ENCODE assay signal across 9 mouse cellular contexts in genomic region chr5:113815638-113816152, GRCm38 (mm10). TPM values are rescaled to one million over a fixed set of nuclear protein-coding genes. Genes with fewer than 3 reads are reported as not detected.
DNase-seq lines count a peak whose midpoint lies in the region; ATAC-seq and TF ChIP-seq lines count a peak whose summit lies in the region.
"Had no signal": no experiment of that assay in that cellular context is flagged by ENCODE, and none has a peak within 500 bp of the region (broad histone marks: within the 10 kb centered on the region; RNA-seq: fewer than 3 reads in every experiment).

No protein-coding gene starts in this region.

- peak; percentile 89 for DNase-seq in midbrain, embryonic 10.5 days (ENCODE audit: low spot score)
- DNase-seq in cerebellum, adult 11 months: peak; percentile 57
- peak; percentile 82 for DNase-seq in limb, embryonic 14.5 days (ENCODE audit: low spot score)
- DNase-seq in naive thymus-derived CD4-positive, alpha-beta T cell, adult 2 months (ENCODE audit: low read depth): peak; percentile 89

- H3K9me3 ChIP-seq in midbrain, embryonic 10.5 days (replicated peaks): no peaks in the 10 kb centered on the region; the same call in 1 of the 2 replicates
- no peaks in the 10 kb centered on the region; the same call in 1 of the 2 replicates for H3K9me3 ChIP-seq in midbrain, embryonic 16.5 days (replicated peaks; ENCODE audit: control insufficient read depth, low read length, poor library complexity, severe bottlenecking)
- H3K9me3 ChIP-seq in forebrain, embryonic 16.5 days (ENCODE audit: control insufficient read depth, low read length): peaks cover 7% of the 10 kb centered on the region; the same call in 1 of the 2 replicates
- H3K9me3 ChIP-seq in intestine, embryonic 15.5 days: no peaks in the 10 kb centered on the region
- H3K9me3 ChIP-seq in limb, embryonic 14.5 days (ENCODE audit: control insufficient read depth, low read length): peaks cover 5% of the 10 kb centered on the region
- H3K9me3 ChIP-seq in stomach, embryonic 14.5 days (ENCODE audit: control insufficient read depth, low read depth, low read length): peaks cover 8% of the 10 kb centered on the region; the same call in 1 of the 2 replicates

- WGBS in midbrain, embryonic 10.5 days: 14% methylated on average over 15 of the region's 15 CpGs
- 13% methylated on average over 15 of the region's 15 CpGs for WGBS in midbrain, embryonic 16.5 days
- 10% methylated on average over 15 of the region's 15 CpGs for WGBS in forebrain, embryonic 16.5 days
- 10% methylated on average over 15 of the region's 15 CpGs for WGBS in intestine, embryonic 15.5 days
- 12% methylated on average over 15 of the region's 15 CpGs for WGBS in limb, embryonic 14.5 days
- whole genome bisulfite sequencing in stomach, embryonic 14.5 days: 11% methylated on average over 15 of the region's 15 CpGs

- peaks cover 15% of the 10 kb centered on the region for H3K27me3 ChIP-seq in midbrain, embryonic 10.5 days (ENCODE audit: low read depth, poor library complexity, severe bottlenecking)
- H3K27me3 ChIP-seq in midbrain, embryonic 16.5 days (ENCODE audit: control insufficient read depth, insufficient read depth, low read depth, low read length): no peaks in the 10 kb centered on the region; the same call in 1 of the 2 replicates
- no peaks in the 10 kb centered on the region for H3K27me3 ChIP-seq in forebrain, embryonic 16.5 days (replicated peaks; ENCODE audit: control insufficient read depth, insufficient read depth, low read length)
- H3K27me3 ChIP-seq in intestine, embryonic 15.5 days (replicated peaks): no peaks in the 10 kb centered on the region
- no peaks in the 10 kb centered on the region for H3K27me3 ChIP-seq in limb, embryonic 14.5 days (ENCODE audit: control insufficient read depth, insufficient read depth, low read length)
- H3K27me3 ChIP-seq in stomach, embryonic 14.5 days (ENCODE audit: control insufficient read depth, insufficient read depth, low read length): no peaks in the 10 kb centered on the region

- peaks cover 32% of the 10 kb centered on the region for H3K4me1 ChIP-seq in midbrain, embryonic 10.5 days
- 0 out of 2 replicates have a peak, but pooled peaks cover 2% of the 10 kb centered on the region for H3K4me1 ChIP-seq in midbrain, embryonic 16.5 days (ENCODE audit: control insufficient read depth, insufficient read depth, low read length)
- H3K4me1 ChIP-seq in forebrain, embryonic 16.5 days (replicated peaks; ENCODE audit: control insufficient read depth, insufficient read depth, low read length): 0 out of 2 replicates have a peak, but pooled peaks cover 3% of the 10 kb centered on the region
- 0 out of 2 replicates have a peak, but pooled peaks cover 6% of the 10 kb centered on the region for H3K4me1 ChIP-seq in intestine, embryonic 15.5 days (replicated peaks)
- H3K4me1 ChIP-seq in limb, embryonic 14.5 days (ENCODE audit: control insufficient read depth, insufficient read depth, low read length): no peaks in the 10 kb centered on the region
- no peaks in the 10 kb centered on the region for H3K4me1 ChIP-seq in stomach, embryonic 14.5 days (ENCODE audit: control insufficient read depth, insufficient read depth, low read length)

- H3K9ac ChIP-seq in midbrain, embryonic 16.5 days (ENCODE audit: low read depth, low read length): no peak overlapping the region
- H3K9ac ChIP-seq in forebrain, embryonic 16.5 days (replicated peaks; ENCODE audit: low read depth, low read length): no peak overlapping the region
- H3K9ac ChIP-seq in intestine, embryonic 15.5 days: no peak overlapping the region
- 0 out of 2 replicates have a peak overlapping the region, but pooled peaks have one; percentile 2 for H3K9ac ChIP-seq in limb, embryonic 14.5 days (ENCODE audit: low read depth, low read length, severe bottlenecking)
- no peak overlapping the region for H3K9ac ChIP-seq in stomach, embryonic 14.5 days (replicated peaks; ENCODE audit: low read depth, low read length)

- no peak for TF ChIP-seq POLR2A in limb, embryonic 14.5 days (IDR thresholded peaks at IDR 0.05; ENCODE audit: borderline replicate concordance, extremely low read depth, insufficient read depth, insufficient read length)

- no peaks in the 10 kb centered on the region for H3K36me3 ChIP-seq in midbrain, embryonic 10.5 days
- H3K36me3 ChIP-seq in midbrain, embryonic 16.5 days (ENCODE audit: control insufficient read depth, insufficient read depth, low read length): no peaks in the 10 kb centered on the region
- no peaks in the 10 kb centered on the region for H3K36me3 ChIP-seq in forebrain, embryonic 16.5 days (ENCODE audit: control insufficient read depth, insufficient read depth)
- H3K36me3 ChIP-seq in intestine, embryonic 15.5 days: no peaks in the 10 kb centered on the region
- H3K36me3 ChIP-seq in limb, embryonic 14.5 days (ENCODE audit: control insufficient read depth, insufficient read depth, low read length): no peaks in the 10 kb centered on the region
- H3K36me3 ChIP-seq in stomach, embryonic 14.5 days (ENCODE audit: control insufficient read depth, insufficient read depth, low read length): no peaks in the 10 kb centered on the region

- ATAC-seq in midbrain, embryonic 16.5 days: no peak
- no peak for ATAC-seq in forebrain, embryonic 16.5 days
- no peak for ATAC-seq in intestine, embryonic 15.5 days
- peak; percentile 74 for ATAC-seq in limb, embryonic 14.5 days (ENCODE audit: low FRiP score, low read depth)
- ATAC-seq in stomach, embryonic 14.5 days (ENCODE audit: insufficient number of reproducible peaks, insufficient read depth, low FRiP score, low read depth): no peak

- no peak overlapping the region for H3K4me2 ChIP-seq in midbrain, embryonic 16.5 days (ENCODE audit: low read length)
- H3K4me2 ChIP-seq in forebrain, embryonic 16.5 days (ENCODE audit: low read length): peak overlapping the region; percentile 12; the same call in 1 of the 2 replicates
- peak overlapping the region; percentile 15; the same call in 1 of the 2 replicates for H3K4me2 ChIP-seq in intestine, embryonic 15.5 days (replicated peaks)
- H3K4me2 ChIP-seq in limb, embryonic 14.5 days (replicated peaks; ENCODE audit: low read depth, low read length, severe bottlenecking): no peak overlapping the region
- H3K4me2 ChIP-seq in stomach, embryonic 14.5 days (replicated peaks; ENCODE audit: low read depth, low read length): 0 out of 2 replicates have a peak overlapping the region, but pooled peaks have one; percentile 17

- peak overlapping the region; percentile 25; the same call in 1 of the 2 replicates for H3K27ac ChIP-seq in midbrain, embryonic 10.5 days (replicated peaks)
- no peak overlapping the region for H3K27ac ChIP-seq in midbrain, embryonic 16.5 days (ENCODE audit: low read length)
- no peak overlapping the region for H3K27ac ChIP-seq in forebrain, embryonic 16.5 days (ENCODE audit: low read length)
- no peak overlapping the region for H3K27ac ChIP-seq in intestine, embryonic 15.5 days
- 0 out of 2 replicates have a peak overlapping the region, but pooled peaks have one; percentile 8 for H3K27ac ChIP-seq in limb, embryonic 14.5 days (replicated peaks; ENCODE audit: low read depth, low read length)
- no peak overlapping the region for H3K27ac ChIP-seq in stomach, embryonic 14.5 days (ENCODE audit: low read length)

- no peak overlapping the region for H3K4me3 ChIP-seq in midbrain, embryonic 10.5 days
- H3K4me3 ChIP-seq in midbrain, embryonic 16.5 days (ENCODE audit: low read depth, low read length): no peak overlapping the region
- no peak overlapping the region for H3K4me3 ChIP-seq in forebrain, embryonic 16.5 days (replicated peaks; ENCODE audit: low read length)
- no peak overlapping the region for H3K4me3 ChIP-seq in intestine, embryonic 15.5 days (replicated peaks)
- no peak overlapping the region for H3K4me3 ChIP-seq in limb, embryonic 14.5 days (replicated peaks; ENCODE audit: low read length)
- no peak overlapping the region for H3K4me3 ChIP-seq in stomach, embryonic 14.5 days (ENCODE audit: low read depth, low read length)
- H3K4me3 ChIP-seq: erythroblast, embryonic 14.5 days had no signal

RNA-seq across cellular contexts. Expression of gene Tmem119, which starts 15.4 kb away (rescaled TPM):
- polyA plus RNA-seq in midbrain, embryonic 10.5 days (2016; fragmentation: Nextera tagmentation; extraction: Ambion mirVana): 23.6 and 25.1 TPM in 2 replicates
- polyA plus RNA-seq in midbrain, embryonic 16.5 days (2015; fragmentation: Nextera tagmentation; extraction: Ambion mirVana): 4.8 and 5.0 TPM in 2 replicates
- 4.4 and 7.9 TPM in 2 replicates for polyA plus RNA-seq in forebrain, embryonic 16.5 days (2015; fragmentation: Nextera tagmentation; extraction: Ambion mirVana)
- polyA plus RNA-seq in intestine, embryonic 15.5 days (2015; fragmentation: Nextera tagmentation; extraction: Ambion mirVana): 57.5 and 61.9 TPM in 2 replicates
- 86.0 and 118 TPM in 2 replicates for polyA plus RNA-seq in limb, embryonic 14.5 days (2012; rRNA removed)
- polyA plus RNA-seq in limb, embryonic 14.5 days (2014; fragmentation: Nextera tagmentation; extraction: Ambion mirVana): 107 and 117 TPM in 2 replicates
- polyA plus RNA-seq in stomach, embryonic 14.5 days (2014; fragmentation: Nextera tagmentation; extraction: Ambion mirVana): 46.1 and 49.0 TPM in 2 replicates

RNA-seq across cellular contexts. Expression of gene Selplg, which starts 16.7 kb away (rescaled TPM):
- 0.77 and 1.5 TPM in 2 replicates for polyA plus RNA-seq in midbrain, embryonic 10.5 days (2016; fragmentation: Nextera tagmentation; extraction: Ambion mirVana)
- 1.6 and 2.0 TPM in 2 replicates for polyA plus RNA-seq in midbrain, embryonic 16.5 days (2015; fragmentation: Nextera tagmentation; extraction: Ambion mirVana)
- 1.8 and 2.0 TPM in 2 replicates for polyA plus RNA-seq in forebrain, embryonic 16.5 days (2015; fragmentation: Nextera tagmentation; extraction: Ambion mirVana)
- polyA plus RNA-seq in intestine, embryonic 15.5 days (2015; fragmentation: Nextera tagmentation; extraction: Ambion mirVana): 3.4 and 4.4 TPM in 2 replicates
- polyA plus RNA-seq in limb, embryonic 14.5 days (2012; rRNA removed): 4.0 and 4.6 TPM in 2 replicates
- polyA plus RNA-seq in limb, embryonic 14.5 days (2014; fragmentation: Nextera tagmentation; extraction: Ambion mirVana): 4.9 and 5.4 TPM in 2 replicates
- 2.9 and 4.5 TPM in 2 replicates for polyA plus RNA-seq in stomach, embryonic 14.5 days (2014; fragmentation: Nextera tagmentation; extraction: Ambion mirVana)

RNA-seq across cellular contexts. Expression of gene Iscu, which starts 43.1 kb away (rescaled TPM):
- polyA plus RNA-seq in midbrain, embryonic 10.5 days (2016; fragmentation: Nextera tagmentation; extraction: Ambion mirVana): 109 and 111 TPM in 2 replicates
- polyA plus RNA-seq in midbrain, embryonic 16.5 days (2015; fragmentation: Nextera tagmentation; extraction: Ambion mirVana): 77.8 and 84.5 TPM in 2 replicates
- polyA plus RNA-seq in forebrain, embryonic 16.5 days (2015; fragmentation: Nextera tagmentation; extraction: Ambion mirVana): 76.9 and 79.6 TPM in 2 replicates
- 107 and 115 TPM in 2 replicates for polyA plus RNA-seq in intestine, embryonic 15.5 days (2015; fragmentation: Nextera tagmentation; extraction: Ambion mirVana)
- 80.8 and 85.4 TPM in 2 replicates for polyA plus RNA-seq in limb, embryonic 14.5 days (2012; rRNA removed)
- 102 and 106 TPM in 2 replicates for polyA plus RNA-seq in limb, embryonic 14.5 days (2014; fragmentation: Nextera tagmentation; extraction: Ambion mirVana)
- 106 and 117 TPM in 2 replicates for polyA plus RNA-seq in stomach, embryonic 14.5 days (2014; fragmentation: Nextera tagmentation; extraction: Ambion mirVana)

RNA-seq across cellular contexts. Expression of gene Sart3, which starts 43.4 kb away (rescaled TPM):
- 75.4 and 77.1 TPM in 2 replicates for polyA plus RNA-seq in midbrain, embryonic 10.5 days (2016; fragmentation: Nextera tagmentation; extraction: Ambion mirVana)
- polyA plus RNA-seq in midbrain, embryonic 16.5 days (2015; fragmentation: Nextera tagmentation; extraction: Ambion mirVana): 39.8 and 47.5 TPM in 2 replicates
- 50.7 and 52.7 TPM in 2 replicates for polyA plus RNA-seq in forebrain, embryonic 16.5 days (2015; fragmentation: Nextera tagmentation; extraction: Ambion mirVana)
- 40.2 and 43.8 TPM in 2 replicates for polyA plus RNA-seq in intestine, embryonic 15.5 days (2015; fragmentation: Nextera tagmentation; extraction: Ambion mirVana)
- polyA plus RNA-seq in limb, embryonic 14.5 days (2012; rRNA removed): 56.8 and 57.3 TPM in 2 replicates
- 41.7 and 45.8 TPM in 2 replicates for polyA plus RNA-seq in limb, embryonic 14.5 days (2014; fragmentation: Nextera tagmentation; extraction: Ambion mirVana)
- 30.5 and 34.6 TPM in 2 replicates for polyA plus RNA-seq in stomach, embryonic 14.5 days (2014; fragmentation: Nextera tagmentation; extraction: Ambion mirVana)

Comparison
In these comparisons a context has a peak if more than half of its experiments do, and no peak if none do; other contexts are left out.
1. H3K27ac ChIP-seq: peak in midbrain, embryonic 10.5 days (single experiment) and limb, embryonic 14.5 days (single experiment); none in midbrain, embryonic 16.5 days (single experiment), forebrain, embryonic 16.5 days (single experiment), intestine, embryonic 15.5 days (single experiment) and stomach, embryonic 14.5 days (single experiment).
2. H3K4me2 ChIP-seq: peak in forebrain, embryonic 16.5 days (single experiment), intestine, embryonic 15.5 days (single experiment) and stomach, embryonic 14.5 days (single experiment); none in midbrain, embryonic 16.5 days (single experiment) and limb, embryonic 14.5 days (single experiment).
3. Peak in every context shown above with its lines, with median percentiles within 50 percentile points of each other: DNase-seq.